Mouse (Mus musculus) ovary, postnatal 36 days (tissue): ENCODE results near the gene Pard3.

ENCODE experiments used
- DNase-seq: peaks from one replicate; pipeline ENCODE4 v3.0.0; 2022; ENCODE audit warnings: low spot score, mixed read lengths

Pard3 gene

GRCm38 (mm10) chr8:127063551-127064360 lies at the start of gene Pard3:
Gene Pard3 (plus strand): TSS chr8:127063893.
- DNase-seq: peak; percentile 86

DNA sequence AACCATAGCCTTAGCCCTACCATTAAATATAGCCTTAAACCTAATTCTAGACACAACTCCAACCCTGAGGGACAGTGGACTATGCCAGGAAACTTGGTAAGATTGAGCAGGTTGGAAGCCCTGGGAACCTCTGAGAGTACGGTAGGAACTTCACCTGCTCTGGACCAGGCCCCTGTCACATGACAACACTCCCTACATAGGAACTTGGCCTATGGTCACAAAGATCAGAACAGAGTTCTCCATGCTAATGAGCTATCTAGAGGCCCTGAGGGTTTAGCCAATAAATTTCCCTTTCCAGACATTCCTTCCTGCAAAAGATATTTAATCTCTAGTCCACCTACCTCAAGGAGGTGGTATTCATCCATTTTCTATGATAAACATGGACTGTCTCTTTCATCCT lies 41.9 kb upstream of the Pard3 start:
- DNase-seq: no peak

- no peak for DNase-seq
Observed at GRCm38 (mm10) chr8:127025256-127025717, 38.4 kb upstream of the Pard3 start.

DNA sequence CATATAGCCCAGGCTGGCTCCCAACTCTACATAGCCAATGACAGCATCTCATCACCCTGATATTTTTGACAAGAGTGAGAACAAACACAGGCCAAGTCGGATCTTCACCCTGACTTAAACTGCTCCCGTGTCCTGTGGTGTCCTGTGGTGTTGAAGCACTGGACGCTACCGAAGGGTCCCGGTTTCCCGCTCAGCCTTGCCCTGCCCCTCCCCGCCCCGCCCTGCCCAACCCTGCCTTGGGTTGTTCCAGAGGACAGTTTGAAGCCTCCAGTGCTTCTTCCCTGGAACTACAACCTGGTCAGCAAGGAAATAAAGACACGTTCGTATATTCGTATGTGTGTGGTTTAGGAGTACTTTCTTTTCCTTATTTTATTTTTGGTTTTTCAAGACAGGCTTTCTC lies 37.9 kb upstream of the Pard3 start:
- DNase-seq: no peak

GRCm38 (mm10) chr8:127031476-127031875 lies 32.2 kb upstream of the Pard3 start:
- no peak for DNase-seq

- no peak for DNase-seq
Observed at GRCm38 (mm10) chr8:127038928-127039327, 24.8 kb upstream of the Pard3 start.

DNA sequence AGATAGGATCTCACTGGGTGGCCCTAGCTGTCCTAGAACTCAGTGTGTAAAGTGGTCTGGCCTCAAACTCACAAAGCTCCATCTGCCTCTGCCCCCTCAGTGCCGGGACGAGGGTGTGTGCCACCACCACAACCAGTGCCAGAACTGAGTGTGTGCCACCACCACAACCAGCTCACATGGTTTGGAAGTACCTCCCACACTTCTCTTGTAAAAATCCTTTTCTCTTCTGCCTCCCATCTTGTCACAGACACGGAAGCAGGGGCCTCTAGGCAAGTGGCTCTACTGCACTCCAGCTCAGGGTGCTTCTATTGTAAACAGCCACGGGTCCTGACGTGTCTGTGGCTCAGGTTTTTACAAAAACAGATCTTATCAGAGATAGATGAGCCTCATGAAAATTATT lies 13.7 kb upstream of the Pard3 start:
- no peak for DNase-seq

DNA sequence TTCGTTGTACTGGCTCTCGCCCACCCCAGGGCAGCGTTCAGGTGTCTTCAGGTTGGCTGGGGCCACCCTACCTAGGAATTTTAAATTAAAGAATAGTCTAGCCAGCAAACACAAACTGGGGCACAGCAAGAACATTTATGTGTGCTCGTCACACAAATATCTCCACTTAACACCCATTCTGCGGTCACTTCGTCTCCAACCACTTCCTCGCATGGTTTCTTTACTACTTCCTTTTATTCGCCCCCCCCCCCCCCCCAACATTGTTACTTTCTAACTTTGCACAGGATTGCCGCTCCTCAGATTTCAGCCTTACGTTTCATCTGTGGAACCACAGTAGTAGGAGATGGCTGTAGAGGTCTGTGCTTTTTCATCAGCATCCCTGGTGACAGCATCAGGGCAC lies 11.6 kb upstream of the Pard3 start:
- DNase-seq: no peak

- DNase-seq: no peak
Observed at GRCm38 (mm10) chr8:127055081-127055480, 8.6 kb upstream of the Pard3 start.

- no peak for DNase-seq
Observed at GRCm38 (mm10) chr8:127058759-127059158, 4.9 kb upstream of the Pard3 start.

- no peak for DNase-seq
Observed at GRCm38 (mm10) chr8:127059826-127060225, 3.9 kb upstream of the Pard3 start.

DNA sequence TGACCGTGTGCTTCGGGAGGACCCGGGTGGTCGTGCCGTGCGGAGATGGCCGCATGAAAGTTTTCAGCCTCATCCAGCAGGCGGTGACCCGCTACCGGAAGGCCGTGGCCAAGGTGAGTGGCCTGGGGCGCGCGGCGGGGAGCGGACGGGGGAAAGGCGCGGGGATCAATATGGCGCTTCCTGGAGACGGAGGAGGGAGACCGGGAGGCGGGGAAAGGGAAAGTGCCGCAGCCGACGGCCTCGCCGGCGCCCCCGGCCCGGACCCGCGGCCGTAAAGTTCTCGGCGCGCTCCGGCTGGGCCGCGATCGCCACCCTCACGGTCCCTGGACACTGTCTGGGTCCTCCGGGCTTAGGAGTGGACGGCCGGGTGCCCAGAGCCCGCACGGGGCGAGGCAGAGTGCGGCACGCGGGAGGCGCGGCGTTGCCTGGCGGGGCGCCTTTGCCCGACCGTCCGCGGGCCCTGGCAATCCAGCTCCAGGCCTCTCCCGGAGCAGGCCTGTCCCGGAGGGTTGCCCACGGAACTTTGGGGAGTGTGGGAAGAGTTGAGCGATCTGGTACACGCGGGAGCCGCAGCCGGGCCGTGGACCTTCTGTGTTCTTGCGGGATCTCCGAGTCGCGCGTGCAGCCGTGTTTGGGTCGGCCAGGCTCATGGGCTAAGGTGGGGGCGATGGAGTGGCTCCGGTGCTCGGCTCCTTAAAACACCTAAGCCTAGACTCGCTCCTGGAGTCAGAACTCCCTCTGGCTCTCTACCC lies 844 bp downstream of the Pard3 start:
- peak; percentile 71 for DNase-seq

DNA sequence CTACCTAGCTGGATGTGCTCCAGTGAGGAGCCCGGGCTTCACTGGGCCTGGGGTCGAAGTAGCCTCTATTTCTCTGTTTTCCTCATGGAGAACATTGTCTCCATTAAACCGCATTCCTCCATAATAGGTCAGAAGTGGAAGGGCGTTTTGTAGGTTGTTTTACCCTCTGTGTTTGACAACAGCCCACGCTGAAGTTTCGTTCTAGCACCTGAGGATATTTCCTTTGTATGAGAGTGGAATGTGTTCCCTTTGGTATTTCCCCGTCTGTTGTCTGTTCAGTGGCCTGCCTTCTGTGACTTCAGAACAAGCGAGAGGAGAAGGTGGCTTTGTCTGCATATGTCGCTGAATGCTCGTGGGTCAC lies 1.4 kb downstream of the Pard3 start:
- no peak for DNase-seq

DNA sequence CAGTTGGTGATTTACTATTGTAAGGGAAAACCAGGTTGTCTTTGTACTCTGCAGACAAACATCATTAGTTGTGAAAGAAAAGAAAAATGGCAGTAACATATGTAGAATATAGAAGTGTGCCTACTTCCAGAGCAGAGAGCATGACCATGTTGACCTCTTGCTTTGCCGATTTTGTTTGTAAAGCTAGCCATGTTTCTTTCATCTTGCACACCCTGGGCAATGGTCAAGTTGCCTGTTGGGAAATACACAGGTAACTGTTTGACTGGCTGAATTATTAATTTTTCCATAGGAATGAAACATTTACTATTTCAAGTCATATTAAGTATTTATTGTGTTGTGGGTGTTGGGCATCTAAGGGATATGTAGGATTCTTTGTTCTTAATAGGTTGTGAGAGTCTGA lies 2.1 kb downstream of the Pard3 start:
- no peak for DNase-seq

GRCm38 (mm10) chr8:127066501-127066900 lies 2.8 kb downstream of the Pard3 start:
- no peak for DNase-seq

DNA sequence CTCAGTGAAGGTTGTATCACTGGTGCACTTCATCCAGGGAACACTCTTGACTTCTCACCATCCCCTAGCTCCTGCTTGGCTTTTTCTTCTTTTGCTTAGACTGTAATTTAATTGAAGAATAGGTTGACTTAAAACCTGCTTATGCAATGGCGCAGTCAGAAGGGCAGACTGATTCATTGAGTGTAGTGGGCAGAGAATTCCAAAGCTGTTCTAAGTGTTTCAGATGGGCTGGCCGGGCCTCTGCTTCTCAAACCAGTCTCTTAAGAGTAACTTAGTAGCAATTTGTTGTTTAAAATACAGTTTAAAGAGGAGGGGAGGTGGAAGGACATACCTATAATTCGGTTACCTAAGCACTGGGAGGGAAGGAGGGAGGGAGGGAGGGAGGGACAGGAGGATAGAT lies 5.0 kb downstream of the Pard3 start:
- no peak for DNase-seq

- DNase-seq: peak; percentile 18
Observed at GRCm38 (mm10) chr8:127070225-127070624, 6.5 kb downstream of the Pard3 start.

GRCm38 (mm10) chr8:127073052-127073618 lies 9.4 kb downstream of the Pard3 start:
- no peak for DNase-seq

- DNase-seq: no peak
Observed at GRCm38 (mm10) chr8:127076511-127076910, 12.8 kb downstream of the Pard3 start.

GRCm38 (mm10) chr8:127079244-127079805 lies 15.6 kb downstream of the Pard3 start:
- no peak for DNase-seq

DNA sequence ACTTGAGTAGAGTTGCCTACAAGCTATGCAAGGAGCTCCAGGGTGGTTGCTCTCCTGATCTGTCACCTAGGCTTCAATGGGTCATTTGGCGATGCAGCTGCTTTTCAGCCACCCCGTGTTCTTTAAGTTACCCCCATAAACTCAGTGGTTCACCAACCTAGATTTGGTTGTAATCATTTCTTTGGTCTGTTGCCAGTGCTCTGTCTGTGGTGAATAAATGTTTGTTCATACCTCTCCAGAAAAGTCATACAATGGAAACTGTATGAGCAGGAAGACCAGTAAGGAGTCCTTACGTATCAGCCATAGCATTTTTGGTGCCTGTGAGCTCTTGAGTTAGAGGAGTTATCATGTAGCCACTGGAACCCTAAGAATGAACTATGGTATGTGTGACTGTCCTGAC lies 17.6 kb downstream of the Pard3 start:
- no peak for DNase-seq

DNA sequence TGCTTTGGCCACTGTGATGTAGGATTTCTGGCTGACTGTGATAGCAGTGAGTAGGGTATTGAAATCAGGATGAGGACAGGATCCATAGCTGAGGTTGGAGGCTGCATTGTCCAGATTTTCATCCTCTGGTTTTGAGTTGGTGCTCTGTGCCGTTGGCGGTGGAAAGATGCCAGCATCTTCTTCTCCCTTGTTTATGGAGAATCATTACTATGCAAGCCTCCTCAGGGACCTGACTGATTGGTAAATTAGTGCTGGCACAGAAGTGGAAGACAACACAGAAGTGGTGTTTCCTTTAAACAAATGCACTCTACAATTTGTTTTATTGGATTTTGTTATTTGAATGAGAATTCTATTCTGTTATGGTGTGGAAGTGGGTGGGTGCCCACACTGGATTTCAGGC lies 18.8 kb downstream of the Pard3 start:
- DNase-seq: no peak

DNA sequence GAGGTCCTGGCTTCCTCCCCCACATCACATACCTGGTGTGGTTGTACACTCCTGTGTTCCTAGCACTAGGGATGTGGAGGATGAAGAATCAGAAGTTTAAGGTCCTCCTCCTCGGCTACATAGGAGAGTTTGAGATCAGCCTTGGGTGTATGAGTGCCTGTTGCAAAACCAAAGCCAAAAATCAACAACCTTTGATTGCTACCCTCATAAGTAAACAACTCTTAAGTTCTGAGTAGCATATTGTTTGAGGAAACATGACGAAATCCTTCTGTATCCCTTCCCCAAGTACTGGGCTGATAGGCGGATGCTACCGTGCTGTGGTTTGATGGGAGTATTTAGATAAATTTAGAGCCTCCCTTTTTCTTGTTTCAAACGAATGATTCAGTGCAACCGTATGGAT lies 20.9 kb downstream of the Pard3 start:
- no peak for DNase-seq
